Mouse (Mus musculus) heart, embryonic 11.5 days (tissue): ENCODE measurements around the gene Hist1h4c. TPM values are rescaled to one million over a fixed set of nuclear protein-coding genes. Genes with fewer than 3 reads are reported as not detected.
A peak's percentile ranks its signal among the peaks of the same experiment; 100 is the strongest.
"Not testable (repeated sequence)": the region's sequence is repeated elsewhere in the genome, so short reads cannot be mapped to it uniquely, and the experiment has no call there.

ENCODE experiments used
- ATAC-seq: fragments of 200-750 bp; cut with Nextera tagmentation; replicated peaks from 2 replicates; pipeline ENCODE4 v1.8.0; 2017; ENCODE audit warnings: moderate library complexity; ENCODE audit not compliant: insufficient number of reproducible peaks, low FRiP score, low TSS enrichment
- H3K27ac ChIP-seq: fragments of 300-500 bp; sonication (generic); 2 replicates; pipeline ENCODE4 v1.5.1; 2014; ENCODE audit warnings: mild to moderate bottlenecking, low read depth, low read length
- H3K27me3 ChIP-seq: fragments of 300-500 bp; sonication (generic); 2 replicates; pipeline ENCODE4 v1.6.1; 2014; ENCODE audit warnings: mild to moderate bottlenecking, low read length, mixed read lengths; ENCODE audit not compliant: control insufficient read depth, insufficient read depth
- H3K36me3 ChIP-seq: fragments of 300-500 bp; sonication (generic); 2 replicates; pipeline ENCODE4 v1.6.1; 2014; ENCODE audit warnings: mild to moderate bottlenecking, low read length, moderate library complexity, mixed read lengths; ENCODE audit not compliant: control insufficient read depth, insufficient read depth
- H3K4me1 ChIP-seq: fragments of 300-500 bp; sonication (generic); 2 replicates; pipeline ENCODE4 v1.6.1; 2014; ENCODE audit warnings: low read length; ENCODE audit not compliant: control insufficient read depth, insufficient read depth
- H3K4me2 ChIP-seq: fragments of 300-500 bp; sonication (generic); 2 replicates; pipeline ENCODE4 v1.6.1; 2014; ENCODE audit warnings: mild to moderate bottlenecking, moderate library complexity
- H3K4me3 ChIP-seq: fragments of 300-500 bp; sonication (generic); 2 replicates; pipeline ENCODE4 v1.5.1; 2014; ENCODE audit warnings: low read depth, low read length
- H3K9ac ChIP-seq: fragments of 300-500 bp; sonication (generic); 2 replicates; pipeline ENCODE4 v1.6.1; 2014; ENCODE audit warnings: mild to moderate bottlenecking, low read depth, low read length, moderate library complexity
- H3K9me3 ChIP-seq: fragments of 300-500 bp; sonication (generic); replicated peaks from 2 replicates; pipeline ENCODE4 v1.6.1; 2016; ENCODE audit warnings: low read length; ENCODE audit not compliant: control insufficient read depth
- WGBS: fragments of 180-500 bp; shearing (Covaris S2); extraction: QIAGEN DNeasy Blood & Tissue Kit; methylation state at CpG from one replicate; pipeline ENCODE4 v1.1.7; 2014; ENCODE audit not compliant: insufficient replicate concordance; 5-methylcytosine and 5-hydroxymethylcytosine counted together
- polyA plus RNA-seq: library from polyadenylated mRNA; unstranded; fragments of >200 nt; fragmentation: Nextera tagmentation; extraction: Ambion mirVana; gene quantifications from 2 replicates; pipeline ENCODE4 v1.2.1, GENCODE M21; 2014

Hist1h4c gene
- polyA plus RNA-seq, 1 experiment from 2014 or later: 2.7 TPM

DNA sequence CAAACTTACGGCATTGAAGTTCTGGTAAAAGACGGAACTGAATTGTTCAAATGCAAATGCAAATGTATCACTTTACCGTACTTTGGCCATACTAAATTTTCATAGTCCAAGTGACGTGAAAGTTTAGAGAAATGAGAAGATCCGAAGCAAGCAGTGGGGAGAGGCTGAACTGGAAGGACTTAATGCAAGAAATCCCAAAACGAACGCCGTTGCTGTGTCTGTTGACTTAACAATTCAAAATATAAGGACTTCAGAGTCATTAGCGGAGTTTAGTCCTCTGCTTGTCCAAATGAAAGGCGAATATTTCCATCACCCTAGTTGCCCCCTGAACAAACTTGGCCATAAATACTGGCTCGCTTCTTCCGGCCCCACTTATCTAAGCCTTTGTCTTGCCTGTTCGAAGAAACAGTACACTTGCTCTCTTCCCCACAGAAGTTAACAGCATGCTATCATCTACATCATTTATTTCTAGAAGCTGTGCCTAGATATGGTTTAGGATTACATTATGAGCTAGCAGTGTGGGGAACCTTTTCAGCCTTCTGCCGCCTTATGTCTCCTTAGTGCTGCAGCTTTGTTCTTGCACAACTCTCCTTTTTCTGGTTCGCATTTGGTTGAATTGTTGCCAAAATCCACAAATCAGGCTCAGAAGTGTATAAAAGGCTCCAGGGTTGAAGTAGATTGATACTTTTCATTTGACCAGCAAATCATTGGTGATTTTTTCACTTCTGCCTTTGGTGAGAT is 13.0 kb downstream of the Hist1h4c start:
- no peaks in the 10 kb centered on the region for H3K36me3 ChIP-seq
- H3K4me1 ChIP-seq: 0 out of 2 replicates have a peak, but pooled peaks cover 8% of the 10 kb centered on the region
- H3K27ac ChIP-seq: peak overlapping the region; percentile 97
- H3K27me3 ChIP-seq: no peaks in the 10 kb centered on the region
- peak overlapping the region; percentile 68 for H3K9ac ChIP-seq
- ATAC-seq: no peak
- H3K9me3 ChIP-seq: no peaks in the 10 kb centered on the region
- 15% methylated on average over 15 of the region's 15 CpGs for WGBS
- H3K4me2 ChIP-seq: peak overlapping the region; percentile 70
- peak overlapping the region; percentile 49 for H3K4me3 ChIP-seq

DNA sequence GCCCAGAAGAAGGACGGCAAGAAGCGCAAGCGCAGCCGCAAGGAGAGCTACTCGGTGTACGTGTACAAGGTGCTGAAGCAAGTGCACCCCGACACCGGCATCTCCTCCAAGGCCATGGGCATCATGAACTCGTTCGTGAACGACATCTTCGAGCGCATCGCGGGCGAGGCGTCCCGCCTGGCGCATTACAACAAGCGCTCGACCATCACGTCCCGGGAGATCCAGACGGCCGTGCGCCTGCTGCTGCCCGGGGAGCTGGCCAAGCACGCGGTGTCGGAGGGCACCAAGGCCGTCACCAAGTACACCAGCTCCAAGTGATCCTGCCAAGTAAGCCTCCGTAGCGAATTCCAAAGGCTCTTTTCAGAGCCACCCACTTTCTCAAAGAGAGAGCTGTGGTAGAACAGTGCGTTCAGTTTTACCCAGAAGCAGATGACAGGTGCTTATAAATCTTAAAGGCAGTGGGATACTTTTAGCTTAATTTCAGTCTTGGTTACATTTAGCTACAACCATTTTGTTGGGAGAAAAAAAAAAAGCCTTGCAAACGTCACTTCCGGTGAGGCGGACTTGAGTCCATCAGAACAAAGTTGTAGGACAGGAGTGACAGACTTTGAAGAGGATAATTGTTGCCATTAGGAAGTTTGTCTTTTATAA is 13.8 kb downstream of the Hist1h4c start:
- H3K9me3 ChIP-seq, H3K36me3 ChIP-seq, ATAC-seq, H3K4me1 ChIP-seq, H3K27me3 ChIP-seq: not testable (repeated sequence)
- Histone ChIP-seq H3K27ac (peak overlapping the region; percentile 97), H3K4me3 (peak overlapping the region; percentile 49), H3K9ac (peak overlapping the region; percentile 76), H3K4me2 (peak overlapping the region; percentile 70)
- under 1% methylated on average over 11 of the region's 37 CpGs for WGBS

GRCm38 (mm10) chr13:23683755-23684281 is 14.4 kb downstream of the Hist1h4c start, which contains the start of the genes Hist1h2ac and Hist1h2bc:
Gene Hist1h2ac, minus strand, starts transcription at chr13:23683948.
Gene Hist1h2bc, plus strand, starts transcription at chr13:23684199.
- no peaks in the 10 kb centered on the region for H3K27me3 ChIP-seq
- H3K27ac ChIP-seq: peak within 1 kb of the TSS; percentile 97
- H3K4me2 ChIP-seq: peak within 1 kb of the TSS; percentile 70
- under 1% methylated on average over 32 of the region's 32 CpGs for WGBS
- 0 out of 2 replicates have a peak, but pooled peaks cover 8% of the 10 kb centered on the region for H3K4me1 ChIP-seq
- no peaks in the 10 kb centered on the region for H3K36me3 ChIP-seq
- H3K4me3 ChIP-seq: peak within 1 kb of the TSS; percentile 49
- peak within 1 kb of the TSS; percentile 76 for H3K9ac ChIP-seq
- H3K9me3 ChIP-seq: no peaks in the 10 kb centered on the region
- ATAC-seq: peak; percentile 97

GRCm38 (mm10) chr13:23682947-23683754 is 15.1 kb downstream of the Hist1h4c start:
- H3K4me2 ChIP-seq: peak overlapping the region; percentile 70
- H3K27me3 ChIP-seq, H3K4me1 ChIP-seq, H3K9me3 ChIP-seq, H3K36me3 ChIP-seq: not testable (repeated sequence)
- peak overlapping the region; percentile 66 for H3K9ac ChIP-seq
- peak; percentile 48 for ATAC-seq
- 21% methylated on average over 11 of the region's 30 CpGs for WGBS
- H3K27ac ChIP-seq: peak overlapping the region; percentile 97
- H3K4me3 ChIP-seq: peak overlapping the region; percentile 42

- Histone ChIP-seq H3K27me3 (no peaks in the 10 kb centered on the region), H3K36me3 (no peaks in the 10 kb centered on the region), H3K4me3 (0 out of 2 replicates have a peak overlapping the region, but pooled peaks have one; percentile 42), H3K27ac (peak overlapping the region; percentile 97), H3K9me3 (no peaks in the 10 kb centered on the region), H3K4me1 (0 out of 2 replicates have a peak, but pooled peaks cover 8% of the 10 kb centered on the region), H3K4me2 (peak overlapping the region; percentile 70), H3K9ac (peak overlapping the region; percentile 66)
- WGBS: 24% methylated on average over 1 of the region's 1 CpGs
- no peak for ATAC-seq
These were observed 15.7 kb downstream of the Hist1h4c start for GRCm38 (mm10) chr13:23682623-23682946.

DNA sequence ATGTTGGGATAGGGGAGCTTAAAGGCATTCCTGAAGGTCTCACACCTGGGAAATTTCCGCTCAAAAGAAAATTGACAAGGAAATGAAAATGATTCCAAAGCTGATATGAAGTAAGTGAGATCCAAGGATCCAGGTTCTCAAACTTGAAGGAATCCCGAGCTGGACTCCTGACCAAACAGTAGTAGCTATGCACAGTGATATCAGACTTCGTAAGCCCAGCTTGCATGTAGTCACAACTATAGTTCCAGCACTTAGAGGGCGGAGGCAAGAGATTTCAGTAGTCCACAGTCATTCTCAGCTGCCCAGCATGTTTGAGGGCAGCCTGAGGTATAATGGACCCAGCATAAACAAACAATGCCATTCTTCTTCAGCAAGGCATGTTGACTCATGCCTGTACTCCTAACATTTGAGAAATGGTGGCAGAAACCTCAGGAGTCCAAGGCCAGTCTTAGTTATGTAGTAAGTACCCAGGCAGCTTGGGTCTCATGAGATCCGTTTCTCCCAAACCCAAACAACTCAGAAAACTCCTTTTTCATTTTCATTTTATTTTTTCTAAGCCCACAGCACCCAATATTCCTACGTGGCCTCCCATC is 16.2 kb downstream of the Hist1h4c start:
- H3K4me2 ChIP-seq: peak overlapping the region; percentile 70; the same call in 1 of the 2 replicates
- 76% methylated on average over 6 of the region's 6 CpGs for WGBS
- no peak overlapping the region for H3K4me3 ChIP-seq
- no peak overlapping the region for H3K27ac ChIP-seq
- H3K9me3 ChIP-seq: no peaks in the 10 kb centered on the region
- H3K9ac ChIP-seq: 0 out of 2 replicates have a peak overlapping the region, but pooled peaks have one; percentile 66
- no peak for ATAC-seq
- H3K27me3 ChIP-seq: no peaks in the 10 kb centered on the region
- 0 out of 2 replicates have a peak, but pooled peaks cover 8% of the 10 kb centered on the region for H3K4me1 ChIP-seq
- H3K36me3 ChIP-seq: no peaks in the 10 kb centered on the region

DNA sequence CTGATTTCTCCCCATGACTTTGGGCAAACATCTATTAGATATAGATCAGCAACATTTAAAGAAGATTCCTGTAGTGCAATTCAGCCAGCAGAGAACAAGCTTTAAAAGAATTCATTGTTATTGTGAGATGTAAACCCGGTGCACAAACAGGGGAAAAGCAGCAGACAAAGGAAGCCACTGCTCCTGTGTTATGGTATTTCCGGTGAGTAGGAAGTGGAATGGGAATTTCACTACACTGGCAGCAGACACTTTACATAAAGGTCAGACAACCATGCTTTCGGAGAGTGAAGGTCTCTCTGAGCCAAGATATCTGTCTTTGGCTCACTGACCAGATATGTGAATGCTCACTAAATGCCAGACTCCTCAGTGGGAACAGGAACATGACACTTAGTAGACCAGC is 35.7 kb downstream of the Hist1h4c start:
- H3K4me2 ChIP-seq: no peak overlapping the region
- H3K36me3 ChIP-seq: no peaks in the 10 kb centered on the region
- no peaks in the 10 kb centered on the region for H3K4me1 ChIP-seq
- no peaks in the 10 kb centered on the region for H3K9me3 ChIP-seq
- H3K27ac ChIP-seq: no peak overlapping the region
- H3K9ac ChIP-seq: no peak overlapping the region
- WGBS: 53% methylated on average over 3 of the region's 3 CpGs
- H3K27me3 ChIP-seq: no peaks in the 10 kb centered on the region
- no peak for ATAC-seq
- H3K4me3 ChIP-seq: no peak overlapping the region
